Mouse (Mus musculus) heart, embryonic 12.5 days (tissue): ENCODE data around the gene Tktl1. TPM values are rescaled to one million over a fixed set of nuclear protein-coding genes. Genes with fewer than 3 reads are reported as not detected.
"Not testable (repeated sequence)": the region's sequence is repeated elsewhere in the genome, so short reads cannot be mapped to it uniquely, and the experiment has no call there.

ENCODE experiments used
- ATAC-seq: fragments of 200-750 bp; cut with Nextera tagmentation; 2 replicates; pipeline ENCODE4 v1.8.0; 2017; ENCODE audit warnings: moderate TSS enrichment, moderate library complexity; ENCODE audit not compliant: insufficient number of reproducible peaks, low FRiP score
- H3K27ac ChIP-seq: fragments of 300-500 bp; sonication (generic); 2 replicates; pipeline ENCODE4 v1.5.1; 2016; ENCODE audit warnings: mild to moderate bottlenecking, moderate library complexity; ENCODE audit not compliant: poor library complexity, severe bottlenecking
- H3K27me3 ChIP-seq: fragments of 300-500 bp; sonication (generic); replicated peaks from 2 replicates; pipeline ENCODE4 v1.6.1; 2016; ENCODE audit warnings: mild to moderate bottlenecking, moderate library complexity
- H3K36me3 ChIP-seq: fragments of 300-500 bp; sonication (generic); 2 replicates; pipeline ENCODE4 v1.6.1; 2016; ENCODE audit warnings: mild to moderate bottlenecking, moderate library complexity
- H3K4me1 ChIP-seq: fragments of 300-500 bp; sonication (generic); replicated peaks from 2 replicates; pipeline ENCODE4 v1.6.1; 2016; ENCODE audit warnings: mild to moderate bottlenecking
- H3K4me2 ChIP-seq: fragments of 300-500 bp; sonication (generic); 2 replicates; pipeline ENCODE4 v1.6.1; 2016; ENCODE audit warnings: mild to moderate bottlenecking, moderate library complexity
- H3K4me3 ChIP-seq: fragments of 300-500 bp; sonication (generic); 2 replicates; pipeline ENCODE4 v1.5.1; 2016; ENCODE audit warnings: mild to moderate bottlenecking
- H3K9ac ChIP-seq: fragments of 300-500 bp; sonication (generic); 2 replicates; pipeline ENCODE4 v1.6.1; 2016; ENCODE audit warnings: mild to moderate bottlenecking, moderate library complexity
- H3K9me3 ChIP-seq: fragments of 300-500 bp; sonication (generic); replicated peaks from 2 replicates; pipeline ENCODE4 v1.6.1; 2016; ENCODE audit warnings: mild to moderate bottlenecking, moderate library complexity
- WGBS: fragments of 180-500 bp; shearing (Covaris S2); methylation state at CpG from one replicate; pipeline ENCODE4 v1.1.7; 2016; 5-methylcytosine and 5-hydroxymethylcytosine counted together
- polyA plus RNA-seq: library from polyadenylated mRNA; unstranded; fragments of >200 nt; fragmentation: Nextera tagmentation; extraction: Ambion mirVana; gene quantifications from 2 replicates; pipeline ENCODE4 v1.2.1, GENCODE M21; 2016

The Tktl1 gene
- polyA plus RNA-seq: not detected in 2 replicates

- Histone ChIP-seq H3K36me3 (no peaks in the 10 kb centered on the region), H3K4me2 (no peak within 1 kb of the TSS), H3K27me3 (no peaks in the 10 kb centered on the region), H3K4me3 (no peak within 1 kb of the TSS), H3K27ac (no peak within 1 kb of the TSS), H3K9ac (no peak within 1 kb of the TSS), H3K9me3 (peaks cover 3% of the 10 kb centered on the region; the same call in 1 of the 2 replicates), H3K4me1 (no peaks in the 10 kb centered on the region)
- no peak for ATAC-seq
- WGBS: 87% methylated on average over 17 of the region's 17 CpGs
Measured at GRCm38 (mm10) chrX:74176959-74177358, at the start of gene Tktl1. Gene Tktl1 (plus strand): TSS chrX:74177259.

- H3K36me3 ChIP-seq, H3K27me3 ChIP-seq, H3K4me1 ChIP-seq, ATAC-seq, H3K9ac ChIP-seq, H3K9me3 ChIP-seq, H3K4me3 ChIP-seq, H3K4me2 ChIP-seq, H3K27ac ChIP-seq: not testable (repeated sequence)
- WGBS: 26% methylated on average over 1 of the region's 1 CpGs
Measured at GRCm38 (mm10) chrX:74135263-74135662, 41.8 kb upstream of the Tktl1 start, which contains the start of gene Mecp2. Gene Mecp2 (minus strand): TSS chrX:74135363.

- Histone ChIP-seq H3K36me3 (no peaks in the 10 kb centered on the region), H3K9ac (no peak within 1 kb of the TSS), H3K4me2 (no peak within 1 kb of the TSS), H3K4me3 (no peak within 1 kb of the TSS), H3K4me1 (no peaks in the 10 kb centered on the region), H3K27ac (no peak within 1 kb of the TSS), H3K9me3 (no peaks in the 10 kb centered on the region), H3K27me3 (no peaks in the 10 kb centered on the region)
- WGBS: 85% methylated on average over 1 of the region's 1 CpGs
- ATAC-seq: no peak
Measured at GRCm38 (mm10) chrX:74167738-74168137, 9.3 kb upstream of the Tktl1 start, which contains the start of gene Tex28. Gene Tex28 (minus strand): TSS chrX:74167838.

- Histone ChIP-seq H3K4me3 (no peak overlapping the region), H3K27me3 (no peaks in the 10 kb centered on the region), H3K9ac (no peak overlapping the region), H3K27ac (no peak overlapping the region), H3K9me3 (no peaks in the 10 kb centered on the region), H3K4me2 (no peak overlapping the region), H3K36me3 (no peaks in the 10 kb centered on the region), H3K4me1 (no peaks in the 10 kb centered on the region)
- ATAC-seq: no peak
- 83% methylated on average over 2 of the region's 2 CpGs for WGBS
Measured at GRCm38 (mm10) chrX:74203556-74203955, 26.5 kb downstream of the Tktl1 start.

- WGBS: 70% methylated on average over 4 of the region's 4 CpGs
- H3K27ac ChIP-seq: no peak overlapping the region
- peaks cover 5% of the 10 kb centered on the region for H3K36me3 ChIP-seq
- H3K4me2 ChIP-seq: no peak overlapping the region
- no peak overlapping the region for H3K9ac ChIP-seq
- no peaks in the 10 kb centered on the region for H3K27me3 ChIP-seq
- H3K4me3 ChIP-seq: no peak overlapping the region
- no peak for ATAC-seq
- H3K9me3 ChIP-seq: no peaks in the 10 kb centered on the region
- H3K4me1 ChIP-seq: no peaks in the 10 kb centered on the region
Measured at GRCm38 (mm10) chrX:74218496-74218895, 41.4 kb downstream of the Tktl1 start.

GRCm38 (mm10) chrX:74219449-74219848 lies 42.4 kb downstream of the Tktl1 start:
- Histone ChIP-seq H3K4me2 (no peak overlapping the region), H3K27me3 (no peaks in the 10 kb centered on the region), H3K27ac (no peak overlapping the region), H3K4me3 (no peak overlapping the region), H3K9me3 (no peaks in the 10 kb centered on the region), H3K4me1 (no peaks in the 10 kb centered on the region), H3K9ac (no peak overlapping the region), H3K36me3 (peaks cover 14% of the 10 kb centered on the region)
- 43% methylated on average over 13 of the region's 13 CpGs for WGBS
- ATAC-seq: no peak

- H3K9me3 ChIP-seq, H3K27me3 ChIP-seq, H3K4me3 ChIP-seq, H3K9ac ChIP-seq, H3K4me1 ChIP-seq, H3K27ac ChIP-seq, H3K4me2 ChIP-seq, ATAC-seq: not testable (repeated sequence)
- peaks cover 20% of the 10 kb centered on the region for H3K36me3 ChIP-seq
- WGBS: 28% methylated on average over 1 of the region's 1 CpGs
Measured at GRCm38 (mm10) chrX:74220099-74220498, 43.0 kb downstream of the Tktl1 start.

GRCm38 (mm10) chrX:74230038-74230437 lies 53.0 kb downstream of the Tktl1 start:
- WGBS: 59% methylated on average over 1 of the region's 1 CpGs
- no peak for ATAC-seq

GRCm38 (mm10) chrX:74233196-74233595 lies 56.1 kb downstream of the Tktl1 start:
- Histone ChIP-seq H3K4me3 (no peak overlapping the region), H3K4me2 (no peak overlapping the region), H3K27ac (no peak overlapping the region), H3K27me3 (no peaks in the 10 kb centered on the region), H3K9ac (no peak overlapping the region), H3K36me3 (peaks cover 97% of the 10 kb centered on the region), H3K4me1 (no peaks in the 10 kb centered on the region), H3K9me3 (no peaks in the 10 kb centered on the region)
- 86% methylated on average over 5 of the region's 5 CpGs for WGBS
- no peak for ATAC-seq

More at GRCm38 (mm10) chrX:74230038-74230437, 53.0 kb downstream of the Tktl1 start:
- Histone ChIP-seq H3K4me2 (no peak overlapping the region), H3K4me1 (no peaks in the 10 kb centered on the region), H3K9ac (no peak overlapping the region), H3K27me3 (no peaks in the 10 kb centered on the region), H3K36me3 (peaks cover 100% of the 10 kb centered on the region), H3K9me3 (no peaks in the 10 kb centered on the region), H3K27ac (no peak overlapping the region), H3K4me3 (no peak overlapping the region)

GRCm38 (mm10) chrX:74240332-74240731 lies 63.3 kb downstream of the Tktl1 start:
- H3K4me1 ChIP-seq: peaks cover 15% of the 10 kb centered on the region
- no peak overlapping the region; the same call in 1 of the 2 replicates for H3K9ac ChIP-seq
- no peak for ATAC-seq
- no peak overlapping the region for H3K27ac ChIP-seq
- WGBS: 84% methylated on average over 4 of the region's 4 CpGs
- no peaks in the 10 kb centered on the region for H3K9me3 ChIP-seq
- H3K4me3 ChIP-seq: no peak overlapping the region
- peaks cover 78% of the 10 kb centered on the region for H3K36me3 ChIP-seq
- no peaks in the 10 kb centered on the region for H3K27me3 ChIP-seq
- no peak overlapping the region for H3K4me2 ChIP-seq

- Histone ChIP-seq H3K4me1 (peaks cover 15% of the 10 kb centered on the region), H3K9ac (peak overlapping the region; percentile 90), H3K4me2 (peak overlapping the region; percentile 76), H3K27me3 (no peaks in the 10 kb centered on the region), H3K4me3 (peak overlapping the region; percentile 73), H3K9me3 (no peaks in the 10 kb centered on the region), H3K27ac (peak overlapping the region; percentile 96; the same call in 1 of the 2 replicates), H3K36me3 (peaks cover 50% of the 10 kb centered on the region)
- no peak for ATAC-seq
- 76% methylated on average over 2 of the region's 2 CpGs for WGBS
Measured at GRCm38 (mm10) chrX:74243396-74243795, 66.3 kb downstream of the Tktl1 start.

GRCm38 (mm10) chrX:74243807-74244206 lies 66.7 kb downstream of the Tktl1 start:
- Histone ChIP-seq H3K9me3 (no peaks in the 10 kb centered on the region), H3K4me1 (peaks cover 15% of the 10 kb centered on the region), H3K4me3 (peak overlapping the region; percentile 73), H3K9ac (peak overlapping the region; percentile 90), H3K27ac (peak overlapping the region; percentile 96), H3K27me3 (no peaks in the 10 kb centered on the region), H3K36me3 (peaks cover 46% of the 10 kb centered on the region), H3K4me2 (peak overlapping the region; percentile 76)
- no peak for ATAC-seq
- WGBS: 37% methylated on average over 3 of the region's 3 CpGs
